Mouse (Mus musculus): ENCODE results near the gene Mbd6.

DNA sequence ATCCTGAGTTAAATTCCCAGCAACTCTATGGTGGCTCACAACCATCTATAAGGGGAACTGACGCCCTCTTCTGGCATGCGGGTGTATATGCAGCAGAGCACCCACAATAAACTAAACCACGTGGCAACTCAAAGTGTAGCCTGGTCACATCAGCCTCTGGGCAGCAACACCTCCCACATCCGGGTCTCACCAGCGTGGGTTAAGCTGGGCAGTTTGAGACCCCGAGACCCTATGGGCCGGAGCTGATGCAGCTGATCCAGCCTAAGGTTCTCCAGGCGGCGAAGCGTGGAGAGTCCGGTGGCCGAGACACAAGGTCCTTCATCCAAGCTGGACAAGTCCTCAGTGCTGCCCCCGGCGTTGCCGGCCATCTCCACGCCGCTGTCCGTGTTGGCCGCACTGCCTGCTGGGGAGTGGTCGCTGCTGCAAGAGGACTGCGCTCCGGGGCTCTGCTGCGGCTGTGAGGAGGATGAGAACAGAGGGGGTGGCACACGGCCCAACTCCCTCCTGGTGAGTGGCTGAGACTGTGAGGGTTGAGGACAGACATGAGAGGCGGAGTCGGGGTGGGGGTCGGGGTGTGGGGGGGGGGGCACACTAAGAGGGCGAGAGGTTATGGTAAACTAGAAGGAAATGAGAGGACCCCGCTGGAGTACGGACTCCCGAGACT is 43.5 kb upstream of the Mbd6 start:
- peak; percentile 17; the same call in 1 of the 2 replicates for TF ChIP-seq CTCF (IDR thresholded peaks at IDR 0.05; ENCODE audit: low read depth, low read length)
- no peak for TF ChIP-seq POLR2A (IDR thresholded peaks at IDR 0.05; ENCODE audit: extremely low read depth, insufficient read depth, low read length)

Data from liver, adult 2 months (tissue).